Mouse (Mus musculus) urinary bladder, postnatal 4 days (tissue): Measurements from ENCODE around the gene Zfp677.
"Not testable (repeated sequence)": the region's sequence is repeated elsewhere in the genome, so short reads cannot be mapped to it uniquely, and the experiment has no call there.

ENCODE experiments used
- DNase-seq, 2 experiments: peaks; one replicate each; pipeline ENCODE4 v3.0.0; 2021 to 2022; ENCODE audit warnings: low spot score in 2 of 2

The Zfp677 gene

GRCm38 (mm10) chr17:21383391-21384056 lies at the start of gene Zfp677:
Zfp677 (plus strand) TSS chr17:21383748.
- DNase-seq = peak; percentile 61 to 71

DNA sequence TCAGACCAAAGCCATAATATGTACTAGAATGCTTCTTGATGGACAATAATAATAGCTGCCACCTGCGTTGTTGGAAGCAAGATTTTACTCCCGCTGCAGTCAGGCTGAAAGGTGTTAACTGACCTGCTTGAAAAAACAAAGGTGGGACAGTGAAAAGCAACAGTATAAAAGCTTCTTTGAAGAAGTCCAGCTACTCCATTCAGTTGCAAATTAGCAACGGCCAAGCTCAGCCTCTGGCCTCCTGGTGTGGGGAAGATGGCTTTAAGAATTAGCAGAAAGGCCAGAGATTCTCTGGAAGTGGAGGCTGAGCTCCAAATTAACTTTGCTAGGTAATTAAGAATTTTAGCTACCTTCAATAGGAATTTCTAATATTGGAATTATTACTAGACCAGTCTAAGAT lies 15.5 kb upstream of the Zfp677 start:
- not testable (repeated sequence) for DNase-seq

GRCm38 (mm10) chr17:21369925-21370719 lies 13.4 kb upstream of the Zfp677 start:
- DNase-seq = no peak

- no peak for DNase-seq
These were observed 8.2 kb upstream of the Zfp677 start for GRCm38 (mm10) chr17:21375311-21375710.

DNA sequence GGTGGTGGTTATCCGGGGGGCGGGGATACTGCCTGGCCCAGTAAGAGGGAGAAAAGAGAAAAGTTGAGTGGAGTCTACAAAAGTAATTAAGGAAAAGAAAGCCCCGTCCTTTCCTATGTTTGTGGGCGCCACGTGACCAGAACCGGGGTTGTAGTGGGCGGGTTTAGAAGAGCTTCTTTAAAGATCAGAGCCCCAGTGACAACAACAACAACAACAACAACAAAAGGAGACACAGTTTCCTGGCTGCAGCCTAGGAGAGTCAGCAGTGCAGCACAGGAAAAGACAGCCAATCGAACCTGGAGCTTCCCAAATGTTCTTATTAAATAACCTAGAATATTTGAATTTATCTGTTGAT lies 486 bp downstream of the Zfp677 start:
- no peak for DNase-seq

- peak; percentile 65 to 73 for DNase-seq
These were observed 39.4 kb downstream of the Zfp677 start, which contains the start of gene Zfp54 for GRCm38 (mm10) chr17:21422664-21423599. Zfp54 (plus strand) TSS chr17:21423227.

DNA sequence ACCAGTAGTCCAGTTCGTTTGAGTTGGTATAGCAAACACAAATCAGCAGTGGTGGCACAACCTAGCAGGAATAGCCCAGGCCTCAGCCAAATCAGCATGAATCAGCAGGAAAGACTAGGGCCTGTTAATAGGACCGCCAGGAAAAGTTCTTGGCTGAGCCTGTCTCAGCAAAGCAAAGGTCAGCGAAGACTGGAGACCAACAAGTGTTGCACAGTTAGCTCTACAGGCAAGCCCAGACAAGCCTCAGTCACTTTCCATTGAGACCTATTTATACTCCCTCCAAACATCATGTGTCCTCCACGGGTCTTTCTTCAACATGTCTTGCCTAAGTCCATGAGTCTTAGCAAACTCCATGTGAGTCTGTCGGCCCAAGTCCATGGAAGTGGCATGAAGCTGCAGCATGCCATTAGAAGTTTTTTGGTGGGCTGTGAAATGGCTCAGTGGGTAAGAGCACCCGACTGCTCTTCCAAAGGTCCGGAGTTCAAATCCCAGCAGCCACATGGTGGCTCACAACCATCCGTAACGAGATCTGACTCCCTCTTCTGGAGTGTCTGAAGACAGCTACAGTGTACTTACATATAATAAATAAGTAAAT lies 55.4 kb downstream of the Zfp677 start:
- not testable (repeated sequence) for DNase-seq
